Mouse (Mus musculus) limb, embryonic 13.5 days (tissue): ENCODE measurements around the gene Tor1aip1. TPM values are rescaled to one million over a fixed set of nuclear protein-coding genes. Genes with fewer than 3 reads are reported as not detected.

ENCODE experiments used
- ATAC-seq: fragments of 200-750 bp; cut with Nextera tagmentation; 2 replicates; pipeline ENCODE4 v1.8.0; 2017; ENCODE audit warnings: low read depth, moderate number of reproducible peaks, moderate TSS enrichment; ENCODE audit not compliant: low FRiP score
- H3K27ac ChIP-seq: fragments of 300-500 bp; sonication (generic); 2 replicates; pipeline ENCODE4 v1.5.1; 2015; ENCODE audit warnings: inconsistent platforms, mild to moderate bottlenecking, moderate library complexity
- H3K27me3 ChIP-seq: fragments of 300-500 bp; sonication (generic); 2 replicates; pipeline ENCODE4 v1.6.1; 2015; ENCODE audit warnings: mild to moderate bottlenecking, inconsistent platforms
- H3K36me3 ChIP-seq: fragments of 300-500 bp; sonication (generic); 2 replicates; pipeline ENCODE4 v1.6.1; 2015; ENCODE audit warnings: inconsistent platforms, mild to moderate bottlenecking, moderate library complexity
- H3K4me1 ChIP-seq: fragments of 300-500 bp; sonication (generic); 2 replicates; pipeline ENCODE4 v1.6.1; 2015; ENCODE audit warnings: inconsistent platforms
- H3K4me2 ChIP-seq: fragments of 300-500 bp; sonication (generic); replicated peaks from 2 replicates; pipeline ENCODE4 v1.6.1; 2015; ENCODE audit warnings: inconsistent platforms, mild to moderate bottlenecking, moderate library complexity
- H3K4me3 ChIP-seq: fragments of 300-500 bp; sonication (generic); 2 replicates; pipeline ENCODE4 v1.5.1; 2015; ENCODE audit warnings: moderate library complexity, mild to moderate bottlenecking, inconsistent platforms
- H3K9ac ChIP-seq: fragments of 300-500 bp; sonication (generic); 2 replicates; pipeline ENCODE4 v1.6.1; 2015; ENCODE audit warnings: mild to moderate bottlenecking, inconsistent platforms
- H3K9me3 ChIP-seq: fragments of 300-500 bp; sonication (generic); 2 replicates; pipeline ENCODE4 v1.6.1; 2016; ENCODE audit warnings: inconsistent platforms
- WGBS: fragments of 180-500 bp; shearing (Covaris S2); methylation state at CpG from one replicate; pipeline ENCODE4 v1.1.7; 2015; 5-methylcytosine and 5-hydroxymethylcytosine counted together
- polyA plus RNA-seq: library from polyadenylated mRNA; unstranded; fragments of >200 nt; fragmentation: Nextera tagmentation; extraction: Ambion mirVana; gene quantifications from 2 replicates; pipeline ENCODE4 v1.2.1, GENCODE M21; 2015

The Tor1aip1 gene
- polyA plus RNA-seq, 1 experiment from 2014 or later, result 51.6 TPM

- WGBS, result 56% methylated on average over 2 of the region's 2 CpGs
- H3K4me1 ChIP-seq, result peaks cover 18% of the 10 kb centered on the region
- no peak overlapping the region for H3K4me2 ChIP-seq
These were observed 61.3 kb downstream of the Tor1aip1 start for GRCm38 (mm10) chr1:155974931-155975330.

DNA sequence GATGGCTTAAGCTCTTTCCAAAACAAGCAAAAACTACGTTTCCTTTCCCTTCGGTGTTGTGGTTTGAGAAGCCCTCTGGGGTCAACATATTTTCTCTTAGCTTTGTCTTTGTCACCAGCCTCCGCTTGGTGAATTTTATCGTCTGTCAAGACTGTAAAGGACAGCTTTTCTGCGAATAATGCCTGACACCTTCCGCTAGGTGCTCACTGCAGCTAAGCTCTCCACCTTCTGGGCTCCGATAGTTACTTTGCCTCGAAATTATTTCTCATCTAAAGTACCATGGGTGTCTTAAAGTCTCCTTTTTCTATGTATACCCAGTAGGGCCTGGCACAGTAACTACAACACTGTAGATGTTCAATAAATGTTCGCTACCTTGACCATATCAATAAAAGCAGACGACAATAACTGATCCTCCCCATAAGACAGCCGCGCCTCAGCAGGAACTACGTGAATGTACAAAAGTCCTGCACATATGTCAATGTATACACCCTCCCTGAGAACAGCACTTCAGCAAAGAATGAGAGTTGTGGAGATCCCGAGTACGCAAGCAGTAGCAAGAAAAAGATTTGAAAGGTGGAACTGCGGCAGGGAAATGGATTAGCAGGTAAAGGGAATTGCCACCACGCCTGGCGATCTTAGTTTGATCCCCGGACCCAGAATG is 62.4 kb downstream of the Tor1aip1 start:
- H3K4me1 ChIP-seq, result peaks cover 21% of the 10 kb centered on the region
- peak overlapping the region; percentile 84 for H3K27ac ChIP-seq
- no peak for ATAC-seq
- H3K4me2 ChIP-seq, result peak overlapping the region; percentile 74
- H3K9me3 ChIP-seq, result no peaks in the 10 kb centered on the region
- no peaks in the 10 kb centered on the region for H3K27me3 ChIP-seq
- H3K4me3 ChIP-seq, result peak overlapping the region; percentile 96
- WGBS, result 7% methylated on average over 19 of the region's 19 CpGs
- H3K9ac ChIP-seq, result peak overlapping the region; percentile 76
- no peaks in the 10 kb centered on the region for H3K36me3 ChIP-seq

More at GRCm38 (mm10) chr1:155974931-155975330, 61.3 kb downstream of the Tor1aip1 start:
- Histone ChIP-seq H3K9ac (no peak overlapping the region), H3K36me3 (no peaks in the 10 kb centered on the region), H3K9me3 (no peaks in the 10 kb centered on the region), H3K27me3 (no peaks in the 10 kb centered on the region), H3K27ac (no peak overlapping the region), H3K4me3 (no peak overlapping the region)
- no peak for ATAC-seq

DNA sequence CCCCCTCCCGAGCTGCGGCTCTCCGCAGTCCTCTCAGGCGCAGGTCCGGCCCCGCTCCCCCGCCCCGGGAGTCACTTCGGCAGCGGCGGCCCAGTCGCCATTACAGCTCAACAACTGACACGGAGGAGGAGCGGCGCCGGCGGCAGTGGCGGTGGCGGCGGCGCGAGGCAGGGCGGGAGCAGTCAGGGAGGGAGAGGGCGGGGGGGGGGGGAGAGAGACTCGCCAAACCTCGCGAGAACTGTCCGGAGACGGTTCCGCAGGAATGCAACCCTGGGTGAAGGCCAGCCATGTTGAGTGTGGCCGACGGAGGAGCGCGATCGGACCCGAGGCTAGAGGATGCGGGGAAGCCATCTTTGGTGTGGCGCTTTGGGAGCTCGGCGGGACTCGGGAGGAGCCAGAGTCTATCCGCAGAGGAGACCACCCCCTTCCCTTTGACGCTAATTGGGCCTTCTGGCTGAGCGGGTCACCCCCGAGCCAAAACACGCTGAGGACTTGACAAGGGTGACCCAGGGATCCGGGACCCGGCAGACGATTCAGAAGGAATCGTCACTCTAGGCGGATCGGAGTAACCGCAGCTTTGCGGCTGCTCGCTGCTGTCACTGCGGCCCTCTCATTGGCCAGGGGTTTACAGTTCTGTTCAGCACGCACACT is 63.1 kb downstream of the Tor1aip1 start, which contains the start of gene Cep350:
Gene Cep350 (minus strand): TSS at position 188 of the 651 bp plus-strand sequence.
- Histone ChIP-seq H3K4me3 (peak within 1 kb of the TSS; percentile 96), H3K4me1 (peaks cover 21% of the 10 kb centered on the region), H3K27me3 (no peaks in the 10 kb centered on the region), H3K9ac (peak within 1 kb of the TSS; percentile 98), H3K36me3 (no peaks in the 10 kb centered on the region), H3K27ac (peak within 1 kb of the TSS; percentile 91), H3K4me2 (peak within 1 kb of the TSS; percentile 74), H3K9me3 (no peaks in the 10 kb centered on the region)
- WGBS, result under 1% methylated on average over 44 of the region's 57 CpGs
- ATAC-seq, result peak; percentile 99

DNA sequence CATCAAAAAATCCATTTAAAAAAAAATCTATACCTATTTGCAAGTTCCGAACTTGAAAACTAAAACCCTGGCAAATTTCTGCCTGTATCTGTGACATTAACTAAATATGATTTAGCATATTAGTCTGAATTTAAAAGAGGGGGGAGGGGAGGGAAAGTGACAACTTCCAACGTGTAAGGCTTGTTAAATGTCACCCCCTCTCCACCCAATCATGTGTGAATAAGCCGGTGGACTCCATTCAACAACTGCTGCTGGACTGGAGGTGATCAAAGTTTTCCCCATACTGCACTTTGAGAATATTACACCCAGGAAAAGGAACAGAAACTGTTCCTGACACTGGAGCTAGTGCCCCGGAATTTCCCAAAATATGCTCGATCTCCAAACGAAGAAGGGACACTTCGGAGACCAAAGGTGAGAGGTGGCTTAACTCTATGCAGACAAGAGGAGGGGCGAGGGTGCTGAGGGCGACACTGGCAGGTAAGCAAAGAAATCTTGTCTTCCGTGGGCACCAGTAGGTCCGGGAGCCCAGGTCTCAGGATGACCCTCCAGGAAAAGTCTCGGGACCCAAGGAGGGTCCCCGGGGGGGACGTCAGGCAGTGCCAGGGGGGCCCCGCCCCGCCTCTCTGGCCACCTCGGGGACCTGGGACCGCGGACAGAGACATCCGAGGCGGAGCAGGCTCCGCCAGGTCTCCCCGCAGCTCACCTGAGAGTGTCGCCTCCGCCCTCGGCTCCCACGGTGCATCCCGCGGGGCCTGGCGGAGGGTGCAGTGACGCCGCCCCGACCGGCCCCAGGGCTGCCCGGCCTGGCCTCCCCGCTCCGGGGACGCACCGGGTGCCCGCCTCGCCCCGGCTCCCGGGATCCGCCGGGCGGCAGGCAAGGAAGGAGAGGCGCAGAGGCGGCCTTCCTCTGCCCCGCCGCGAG is 63.9 kb downstream of the Tor1aip1 start:
- 2% methylated on average over 45 of the region's 51 CpGs for WGBS
- Histone ChIP-seq H3K9ac (peak overlapping the region; percentile 98), H3K27ac (peak overlapping the region; percentile 91), H3K4me1 (peaks cover 21% of the 10 kb centered on the region), H3K27me3 (no peaks in the 10 kb centered on the region), H3K4me3 (peak overlapping the region; percentile 96), H3K36me3 (no peaks in the 10 kb centered on the region), H3K4me2 (peak overlapping the region; percentile 68), H3K9me3 (no peaks in the 10 kb centered on the region)
- no peak; the same call in 1 of the 2 replicates for ATAC-seq

Other genes with a start within 250 kb of the Tor1aip1 start
- gene Qsox1, start 223.6 kb downstream of the Tor1aip1 start, polyA plus RNA-seq, result 37.3 and 37.6 TPM in 2 replicates
- gene Cep350, start 63.2 kb downstream of the Tor1aip1 start, polyA plus RNA-seq, result 11.8 and 13.0 TPM in 2 replicates
- 117 and 130 TPM in 2 replicates for gene Tor1aip2, start 1.1 kb downstream of the Tor1aip1 start, polyA plus RNA-seq
- 1.8 and 2.6 TPM in 2 replicates for gene Fam163a, start 168.5 kb upstream of the Tor1aip1 start, polyA plus RNA-seq